Mouse (Mus musculus) midbrain, embryonic 13.5 days (tissue): ENCODE measurements at regions not wholly inside any gene's neighbourhood (a gene's known extent, or its start where the extent isn't known, plus 50 kb on each side); places are given as distances from the start of the nearest gene placed in this dataset.

Experiments
- ATAC-seq: fragments of 200-750 bp; cut with Nextera tagmentation; 2 replicates; pipeline ENCODE4 v1.8.0; 2017; ENCODE audit warnings: mild to moderate bottlenecking, moderate TSS enrichment, moderate library complexity
- H3K27ac ChIP-seq: fragments of 300-500 bp; sonication (generic); 2 replicates; pipeline ENCODE4 v1.5.1; 2015; ENCODE audit warnings: inconsistent platforms, mild to moderate bottlenecking, moderate library complexity
- H3K27me3 ChIP-seq: fragments of 300-500 bp; sonication (generic); 2 replicates; pipeline ENCODE4 v1.6.1; 2015; ENCODE audit warnings: mild to moderate bottlenecking, inconsistent platforms
- H3K36me3 ChIP-seq: fragments of 300-500 bp; sonication (generic); 2 replicates; pipeline ENCODE4 v1.6.1; 2015; ENCODE audit warnings: mild to moderate bottlenecking, inconsistent platforms
- H3K4me1 ChIP-seq: fragments of 300-500 bp; sonication (generic); replicated peaks from 2 replicates; pipeline ENCODE4 v1.6.1; 2015; ENCODE audit warnings: inconsistent platforms
- H3K4me2 ChIP-seq: fragments of 300-500 bp; sonication (generic); replicated peaks from 2 replicates; pipeline ENCODE4 v1.6.1; 2015; ENCODE audit warnings: moderate library complexity, mild to moderate bottlenecking, inconsistent platforms
- H3K4me3 ChIP-seq: fragments of 300-500 bp; sonication (generic); replicated peaks from 2 replicates; pipeline ENCODE4 v1.5.1; 2015; ENCODE audit warnings: mild to moderate bottlenecking, inconsistent platforms
- H3K9ac ChIP-seq: fragments of 300-500 bp; sonication (generic); replicated peaks from 2 replicates; pipeline ENCODE4 v1.6.1; 2015; ENCODE audit warnings: mild to moderate bottlenecking, inconsistent platforms
- H3K9me3 ChIP-seq: fragments of 300-500 bp; sonication (generic); 2 replicates; pipeline ENCODE4 v1.6.1; 2016; ENCODE audit warnings: mild to moderate bottlenecking, inconsistent platforms
- WGBS: fragments of 180-500 bp; shearing (Covaris S2); methylation state at CpG from one replicate; pipeline ENCODE4 v1.1.7; 2015; 5-methylcytosine and 5-hydroxymethylcytosine counted together

GRCm38 (mm10) chr11:19619494-19619893 is 304.7 kb upstream of the Spred2 start:
- ATAC-seq = no peak

GRCm38 (mm10) chr11:19631055-19631695 is 293.0 kb upstream of the Spred2 start:
- Histone ChIP-seq H3K9ac (no peak overlapping the region), H3K27me3 (no peaks in the 10 kb centered on the region), H3K27ac (no peak overlapping the region), H3K4me1 (no peaks in the 10 kb centered on the region), H3K4me2 (no peak overlapping the region), H3K36me3 (no peaks in the 10 kb centered on the region), H3K4me3 (no peak overlapping the region), H3K9me3 (no peaks in the 10 kb centered on the region)
- WGBS = 88% methylated on average over 6 of the region's 6 CpGs
- ATAC-seq = no peak

More at GRCm38 (mm10) chr11:19619494-19619893, 304.7 kb upstream of the Spred2 start:
- H3K9me3 ChIP-seq = peaks cover 7% of the 10 kb centered on the region
- no peak overlapping the region for H3K4me2 ChIP-seq
- H3K4me3 ChIP-seq = no peak overlapping the region
- 69% methylated on average over 13 of the region's 13 CpGs for WGBS
- H3K9ac ChIP-seq = no peak overlapping the region
- H3K4me1 ChIP-seq = 0 out of 2 replicates have a peak, but pooled peaks cover 4% of the 10 kb centered on the region
- H3K27ac ChIP-seq = no peak overlapping the region
- H3K36me3 ChIP-seq = no peaks in the 10 kb centered on the region
- H3K27me3 ChIP-seq = no peaks in the 10 kb centered on the region

- Histone ChIP-seq H3K4me1 (no peaks in the 10 kb centered on the region), H3K27ac (no peak overlapping the region), H3K9me3 (no peaks in the 10 kb centered on the region), H3K36me3 (no peaks in the 10 kb centered on the region), H3K27me3 (no peaks in the 10 kb centered on the region), H3K4me2 (no peak overlapping the region), H3K9ac (no peak overlapping the region), H3K4me3 (no peak overlapping the region)
- WGBS = 91% methylated on average over 5 of the region's 5 CpGs
- ATAC-seq = no peak
Measured at GRCm38 (mm10) chr11:19632477-19632876, 291.7 kb upstream of the Spred2 start.

GRCm38 (mm10) chr11:19633621-19634020 is 290.6 kb upstream of the Spred2 start:
- no peak overlapping the region for H3K4me3 ChIP-seq
- H3K9me3 ChIP-seq = no peaks in the 10 kb centered on the region
- no peak overlapping the region for H3K9ac ChIP-seq
- no peaks in the 10 kb centered on the region for H3K4me1 ChIP-seq
- no peaks in the 10 kb centered on the region for H3K27me3 ChIP-seq
- H3K4me2 ChIP-seq = no peak overlapping the region
- H3K27ac ChIP-seq = no peak overlapping the region
- WGBS = 88% methylated on average over 5 of the region's 5 CpGs
- ATAC-seq = no peak
- no peaks in the 10 kb centered on the region for H3K36me3 ChIP-seq

GRCm38 (mm10) chr11:19641153-19641552 is 283.0 kb upstream of the Spred2 start:
- no peaks in the 10 kb centered on the region for H3K36me3 ChIP-seq
- H3K27ac ChIP-seq = no peak overlapping the region
- no peaks in the 10 kb centered on the region for H3K4me1 ChIP-seq
- 75% methylated on average over 8 of the region's 8 CpGs for WGBS
- no peaks in the 10 kb centered on the region for H3K27me3 ChIP-seq
- no peak overlapping the region for H3K4me3 ChIP-seq
- ATAC-seq = no peak
- H3K4me2 ChIP-seq = no peak overlapping the region
- no peak overlapping the region for H3K9ac ChIP-seq
- no peaks in the 10 kb centered on the region for H3K9me3 ChIP-seq

GRCm38 (mm10) chr11:19644116-19644795 is 279.9 kb upstream of the Spred2 start:
- Histone ChIP-seq H3K4me2 (no peak overlapping the region), H3K27me3 (no peaks in the 10 kb centered on the region), H3K9ac (no peak overlapping the region), H3K9me3 (no peaks in the 10 kb centered on the region), H3K27ac (no peak overlapping the region), H3K36me3 (no peaks in the 10 kb centered on the region), H3K4me3 (no peak overlapping the region), H3K4me1 (no peaks in the 10 kb centered on the region)
- WGBS = 75% methylated on average over 7 of the region's 7 CpGs
- no peak for ATAC-seq

- Histone ChIP-seq H3K27me3 (no peaks in the 10 kb centered on the region), H3K36me3 (no peaks in the 10 kb centered on the region), H3K4me1 (no peaks in the 10 kb centered on the region), H3K9me3 (no peaks in the 10 kb centered on the region), H3K4me2 (no peak overlapping the region), H3K9ac (no peak overlapping the region), H3K27ac (no peak overlapping the region), H3K4me3 (no peak overlapping the region)
- ATAC-seq = no peak
- WGBS = 85% methylated on average over 5 of the region's 5 CpGs
Measured at GRCm38 (mm10) chr11:19645106-19645505, 279.1 kb upstream of the Spred2 start.

- no peak overlapping the region for H3K4me3 ChIP-seq
- WGBS = 92% methylated on average over 6 of the region's 6 CpGs
- H3K4me2 ChIP-seq = no peak overlapping the region
- ATAC-seq = no peak
- H3K27ac ChIP-seq = no peak overlapping the region
- no peaks in the 10 kb centered on the region for H3K9me3 ChIP-seq
- peaks cover 5% of the 10 kb centered on the region for H3K4me1 ChIP-seq
- H3K36me3 ChIP-seq = no peaks in the 10 kb centered on the region
- no peak overlapping the region for H3K9ac ChIP-seq
- no peaks in the 10 kb centered on the region; the same call in 1 of the 2 replicates for H3K27me3 ChIP-seq
Measured at GRCm38 (mm10) chr11:19651522-19651921, 272.7 kb upstream of the Spred2 start.

GRCm38 (mm10) chr11:19651929-19652328 is 272.2 kb upstream of the Spred2 start:
- no peak for ATAC-seq
- Histone ChIP-seq H3K9me3 (no peaks in the 10 kb centered on the region), H3K9ac (no peak overlapping the region), H3K27me3 (no peaks in the 10 kb centered on the region; the same call in 1 of the 2 replicates), H3K4me1 (peaks cover 8% of the 10 kb centered on the region), H3K4me2 (no peak overlapping the region), H3K36me3 (no peaks in the 10 kb centered on the region), H3K27ac (no peak overlapping the region), H3K4me3 (no peak overlapping the region)
- 96% methylated on average over 7 of the region's 7 CpGs for WGBS

- Histone ChIP-seq H3K9ac (no peak overlapping the region), H3K36me3 (no peaks in the 10 kb centered on the region), H3K4me1 (peaks cover 10% of the 10 kb centered on the region), H3K27ac (no peak overlapping the region), H3K9me3 (no peaks in the 10 kb centered on the region), H3K4me2 (no peak overlapping the region), H3K4me3 (no peak overlapping the region), H3K27me3 (no peaks in the 10 kb centered on the region; the same call in 1 of the 2 replicates)
- WGBS = 76% methylated on average over 4 of the region's 4 CpGs
- ATAC-seq = no peak
Measured at GRCm38 (mm10) chr11:19659511-19659910, 264.7 kb upstream of the Spred2 start.

- no peak overlapping the region for H3K4me2 ChIP-seq
- 0 out of 2 replicates have a peak, but pooled peaks cover 2% of the 10 kb centered on the region for H3K9me3 ChIP-seq
- no peak overlapping the region for H3K9ac ChIP-seq
- no peaks in the 10 kb centered on the region for H3K36me3 ChIP-seq
- no peaks in the 10 kb centered on the region for H3K27me3 ChIP-seq
- WGBS = 91% methylated on average over 4 of the region's 4 CpGs
- no peak overlapping the region for H3K27ac ChIP-seq
- no peaks in the 10 kb centered on the region for H3K4me1 ChIP-seq
- no peak overlapping the region for H3K4me3 ChIP-seq
- ATAC-seq = no peak
Measured at GRCm38 (mm10) chr11:19666732-19667131, 257.4 kb upstream of the Spred2 start.

GRCm38 (mm10) chr11:19670853-19671530 is 253.2 kb upstream of the Spred2 start:
- ATAC-seq = peak; percentile 65
- H3K27me3 ChIP-seq = no peaks in the 10 kb centered on the region
- no peak overlapping the region for H3K27ac ChIP-seq
- WGBS = 66% methylated on average over 13 of the region's 13 CpGs
- no peaks in the 10 kb centered on the region for H3K4me1 ChIP-seq
- H3K4me3 ChIP-seq = no peak overlapping the region
- no peak overlapping the region for H3K4me2 ChIP-seq
- no peaks in the 10 kb centered on the region for H3K36me3 ChIP-seq
- no peak overlapping the region for H3K9ac ChIP-seq
- 0 out of 2 replicates have a peak, but pooled peaks cover 2% of the 10 kb centered on the region for H3K9me3 ChIP-seq
